Mouse (Mus musculus): ENCODE measurements around the gene Hnf4a. TPM values are rescaled to one million over a fixed set of nuclear protein-coding genes. Genes with fewer than 3 reads are reported as not detected.
A peak's percentile ranks its signal among the peaks of the same experiment; 100 is the strongest.

The Hnf4a gene
- polyA plus RNA-seq, 1 experiment from 2014 or later, result 0.04 TPM

DNA sequence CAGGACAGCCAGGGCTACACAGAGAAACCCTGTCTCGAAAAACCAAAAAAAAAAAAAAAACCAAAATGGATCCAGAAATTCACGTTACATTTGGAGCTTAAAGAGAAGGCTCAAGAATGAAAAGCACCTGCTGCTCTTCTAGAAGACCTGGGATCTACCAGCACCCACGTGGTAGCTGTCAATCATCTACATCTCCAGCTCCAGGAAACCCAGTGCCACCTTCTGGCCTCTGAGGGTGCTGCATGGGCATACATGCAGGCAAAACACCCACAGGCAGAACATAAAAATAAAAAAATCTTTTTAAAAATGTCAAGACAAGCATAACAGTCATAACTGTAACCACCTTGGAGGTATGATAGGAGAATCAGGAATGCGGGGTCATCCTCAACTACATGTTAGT lies 91.1 kb downstream of the Hnf4a start:
- Histone ChIP-seq H3K9me3 (replicated peaks) (no peaks in the 10 kb centered on the region), H3K9ac (replicated peaks) (no peak overlapping the region), H3K27me3 (replicated peaks) (no peaks in the 10 kb centered on the region; the same call in 1 of the 2 replicates), H3K4me1 (peaks cover 7% of the 10 kb centered on the region), H3K36me3 (no peaks in the 10 kb centered on the region), H3K4me2 (no peak overlapping the region), H3K4me3 (replicated peaks) (no peak overlapping the region), H3K27ac (replicated peaks) (no peak overlapping the region)
- ATAC-seq (ENCODE audit: low FRiP score), result no peak
- WGBS, result 64% methylated on average over 4 of the region's 4 CpGs

DNA sequence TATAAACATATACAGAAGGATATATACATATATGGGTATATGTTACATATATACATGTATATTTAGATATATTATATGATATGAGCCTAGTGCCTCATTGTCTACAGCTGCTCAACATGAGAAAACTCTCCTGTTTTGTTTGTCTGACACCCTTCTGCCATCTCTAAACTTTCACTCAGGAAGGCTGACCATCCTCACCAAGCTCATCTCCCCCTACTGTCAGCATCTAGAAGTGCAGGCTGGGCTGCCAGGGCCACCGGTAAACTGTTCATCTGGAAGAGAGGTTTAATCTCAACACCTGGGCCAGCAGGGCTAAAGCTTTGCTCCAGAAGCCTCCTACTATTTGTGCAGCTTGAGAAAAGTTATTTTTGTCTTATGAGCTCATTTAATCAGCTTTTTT lies 92.6 kb downstream of the Hnf4a start:
- H3K27ac ChIP-seq (replicated peaks), result no peak overlapping the region
- WGBS, result 4% methylated on average over 1 of the region's 1 CpGs
- no peaks in the 10 kb centered on the region for H3K36me3 ChIP-seq
- no peak overlapping the region for H3K4me2 ChIP-seq
- H3K9ac ChIP-seq (replicated peaks), result no peak overlapping the region
- H3K9me3 ChIP-seq (replicated peaks), result no peaks in the 10 kb centered on the region
- peaks cover 23% of the 10 kb centered on the region for H3K4me1 ChIP-seq
- no peaks in the 10 kb centered on the region; the same call in 1 of the 2 replicates for H3K27me3 ChIP-seq (replicated peaks)
- no peak for ATAC-seq (ENCODE audit: low FRiP score)
- no peak overlapping the region for H3K4me3 ChIP-seq (replicated peaks)

GRCm38 (mm10) chr2:163601066-163601465 lies 94.5 kb downstream of the Hnf4a start:
- H3K4me2 ChIP-seq, result no peak overlapping the region
- H3K9ac ChIP-seq (replicated peaks), result no peak overlapping the region
- H3K27ac ChIP-seq (replicated peaks), result no peak overlapping the region
- H3K36me3 ChIP-seq, result no peaks in the 10 kb centered on the region
- no peaks in the 10 kb centered on the region for H3K27me3 ChIP-seq (replicated peaks)
- WGBS, result 90% methylated on average over 7 of the region's 7 CpGs
- H3K4me3 ChIP-seq (replicated peaks), result no peak overlapping the region
- ATAC-seq (ENCODE audit: low FRiP score), result no peak
- peaks cover 26% of the 10 kb centered on the region for H3K4me1 ChIP-seq
- no peaks in the 10 kb centered on the region for H3K9me3 ChIP-seq (replicated peaks)

- Histone ChIP-seq H3K4me1 (peaks cover 26% of the 10 kb centered on the region), H3K27me3 (replicated peaks) (no peaks in the 10 kb centered on the region), H3K9me3 (replicated peaks) (no peaks in the 10 kb centered on the region), H3K4me3 (replicated peaks) (peak overlapping the region; percentile 94), H3K4me2 (peak overlapping the region; percentile 87), H3K9ac (replicated peaks) (0 out of 2 replicates have a peak overlapping the region, but pooled peaks have one; percentile 97), H3K36me3 (no peaks in the 10 kb centered on the region), H3K27ac (replicated peaks) (peak overlapping the region; percentile 97)
- no peak for ATAC-seq (ENCODE audit: low FRiP score)
- 82% methylated on average over 7 of the region's 7 CpGs for WGBS
Observed at GRCm38 (mm10) chr2:163601712-163602100, 95.1 kb downstream of the Hnf4a start.

GRCm38 (mm10) chr2:163602101-163602971 lies 95.7 kb downstream of the Hnf4a start, which contains the start of gene Ttpal:
Gene Ttpal, plus strand, starts transcription at chr2:163602314.
- Histone ChIP-seq H3K9me3 (replicated peaks) (no peaks in the 10 kb centered on the region), H3K27me3 (replicated peaks) (no peaks in the 10 kb centered on the region), H3K4me1 (peaks cover 26% of the 10 kb centered on the region), H3K4me3 (replicated peaks) (peak within 1 kb of the TSS; percentile 94), H3K4me2 (peak within 1 kb of the TSS; percentile 87), H3K27ac (replicated peaks) (peak within 1 kb of the TSS; percentile 97), H3K9ac (replicated peaks) (peak within 1 kb of the TSS; percentile 97), H3K36me3 (peaks cover 3% of the 10 kb centered on the region; the same call in 1 of the 2 replicates)
- WGBS, result 2% methylated on average over 56 of the region's 57 CpGs
- peak; percentile 93 for ATAC-seq (ENCODE audit: low FRiP score)

DNA sequence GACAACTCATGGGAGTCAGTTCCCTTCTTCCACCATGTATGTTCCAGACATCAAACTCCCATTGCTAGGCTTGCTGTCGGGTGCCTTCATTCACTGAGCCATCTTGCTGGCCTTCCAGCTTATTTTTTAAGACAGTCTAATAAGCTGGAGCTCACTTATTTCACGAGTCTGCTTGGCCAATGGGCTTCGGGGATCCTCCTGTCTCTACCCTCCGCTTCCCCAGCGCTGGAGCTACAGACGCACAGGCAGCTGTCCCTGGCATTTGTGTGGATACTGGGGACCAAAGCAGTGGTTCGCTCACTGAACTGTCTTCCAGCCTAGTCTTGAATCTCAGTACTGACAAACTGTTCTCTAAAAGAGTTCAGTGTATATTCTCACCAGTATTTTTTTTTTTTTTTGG lies 99.6 kb downstream of the Hnf4a start:
- Histone ChIP-seq H3K9ac (replicated peaks) (no peak overlapping the region), H3K4me3 (replicated peaks) (no peak overlapping the region), H3K36me3 (peaks cover 29% of the 10 kb centered on the region), H3K9me3 (replicated peaks) (no peaks in the 10 kb centered on the region), H3K4me1 (peaks cover 26% of the 10 kb centered on the region), H3K27me3 (replicated peaks) (no peaks in the 10 kb centered on the region), H3K27ac (replicated peaks) (no peak overlapping the region), H3K4me2 (no peak overlapping the region)
- no peak for ATAC-seq (ENCODE audit: low FRiP score)
- WGBS, result 86% methylated on average over 7 of the region's 7 CpGs

DNA sequence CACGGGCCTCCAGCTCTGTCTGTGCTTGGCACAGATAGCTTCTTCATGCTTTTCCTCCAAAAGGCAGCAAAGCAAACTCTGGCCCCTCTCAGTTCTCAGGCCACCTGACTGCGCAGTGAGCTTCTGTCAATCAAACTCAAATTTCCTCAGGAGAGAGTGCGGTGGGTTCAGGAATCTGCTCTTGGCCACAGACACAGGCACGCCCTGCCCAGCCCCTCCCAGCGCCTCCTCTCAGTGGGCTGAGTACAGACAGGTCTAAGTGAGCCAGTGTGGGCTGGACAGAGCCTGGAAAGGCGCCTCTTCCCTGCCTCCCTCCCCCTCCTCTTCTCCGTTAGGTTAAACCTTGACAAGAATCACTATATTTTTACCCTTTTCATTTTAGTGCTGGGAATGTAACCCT lies 101.4 kb downstream of the Hnf4a start:
- Histone ChIP-seq H3K4me3 (replicated peaks) (no peak overlapping the region), H3K27me3 (replicated peaks) (no peaks in the 10 kb centered on the region), H3K9me3 (replicated peaks) (no peaks in the 10 kb centered on the region), H3K9ac (replicated peaks) (no peak overlapping the region), H3K4me2 (no peak overlapping the region), H3K4me1 (peaks cover 16% of the 10 kb centered on the region), H3K36me3 (peaks cover 44% of the 10 kb centered on the region), H3K27ac (replicated peaks) (no peak overlapping the region)
- WGBS, result 92% methylated on average over 7 of the region's 7 CpGs
- no peak for ATAC-seq (ENCODE audit: low FRiP score)

DNA sequence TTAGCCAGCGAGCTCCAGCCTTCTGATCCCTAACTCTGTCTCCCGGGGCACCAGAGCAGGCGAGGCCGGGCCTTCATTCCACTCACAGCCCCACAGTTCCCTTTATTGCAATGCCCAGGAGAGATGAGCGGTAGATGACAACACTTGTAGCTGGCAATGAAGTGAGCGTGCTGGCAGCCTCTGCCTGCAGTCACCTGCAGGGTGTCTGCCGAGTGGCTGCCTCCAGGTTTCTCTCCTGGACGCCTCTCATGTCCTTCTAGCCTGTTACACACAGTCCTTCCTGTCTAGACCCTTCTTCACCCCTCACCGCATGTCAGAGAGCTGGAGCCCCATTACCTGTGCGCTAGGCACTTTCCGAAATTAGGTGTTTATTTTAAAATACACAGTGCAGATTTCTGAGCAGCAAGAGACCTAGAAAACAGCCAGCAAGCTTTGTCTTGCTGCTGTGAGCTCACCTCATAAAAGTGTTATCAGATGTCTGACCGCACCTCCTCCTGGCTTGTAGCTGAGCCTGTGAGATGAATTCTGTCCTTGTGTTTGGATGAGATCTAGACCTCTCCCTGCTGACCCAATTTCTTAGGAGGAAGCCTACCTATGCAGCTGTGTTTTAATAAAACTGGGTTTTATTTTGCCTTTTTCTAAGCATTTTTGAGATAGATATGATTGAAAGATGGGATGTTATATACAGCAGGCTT lies 102.8 kb downstream of the Hnf4a start:
- Histone ChIP-seq H3K9ac (replicated peaks) (no peak overlapping the region), H3K27ac (replicated peaks) (no peak overlapping the region), H3K9me3 (replicated peaks) (no peaks in the 10 kb centered on the region), H3K4me2 (no peak overlapping the region), H3K36me3 (peaks cover 57% of the 10 kb centered on the region), H3K4me1 (peaks cover 1% of the 10 kb centered on the region; the same call in 1 of the 2 replicates), H3K27me3 (replicated peaks) (no peaks in the 10 kb centered on the region), H3K4me3 (replicated peaks) (no peak overlapping the region)
- WGBS, result 79% methylated on average over 12 of the region's 12 CpGs
- ATAC-seq (ENCODE audit: low FRiP score), result no peak

GRCm38 (mm10) chr2:163611176-163611575 lies 104.6 kb downstream of the Hnf4a start:
- H3K27ac ChIP-seq (replicated peaks), result no peak overlapping the region
- no peaks in the 10 kb centered on the region for H3K27me3 ChIP-seq (replicated peaks)
- peaks cover 74% of the 10 kb centered on the region for H3K36me3 ChIP-seq
- no peaks in the 10 kb centered on the region for H3K9me3 ChIP-seq (replicated peaks)
- H3K4me1 ChIP-seq, result no peaks in the 10 kb centered on the region
- WGBS, result 88% methylated on average over 9 of the region's 9 CpGs
- no peak for ATAC-seq (ENCODE audit: low FRiP score)
- H3K9ac ChIP-seq (replicated peaks), result no peak overlapping the region
- H3K4me3 ChIP-seq (replicated peaks), result no peak overlapping the region
- no peak overlapping the region for H3K4me2 ChIP-seq

DNA sequence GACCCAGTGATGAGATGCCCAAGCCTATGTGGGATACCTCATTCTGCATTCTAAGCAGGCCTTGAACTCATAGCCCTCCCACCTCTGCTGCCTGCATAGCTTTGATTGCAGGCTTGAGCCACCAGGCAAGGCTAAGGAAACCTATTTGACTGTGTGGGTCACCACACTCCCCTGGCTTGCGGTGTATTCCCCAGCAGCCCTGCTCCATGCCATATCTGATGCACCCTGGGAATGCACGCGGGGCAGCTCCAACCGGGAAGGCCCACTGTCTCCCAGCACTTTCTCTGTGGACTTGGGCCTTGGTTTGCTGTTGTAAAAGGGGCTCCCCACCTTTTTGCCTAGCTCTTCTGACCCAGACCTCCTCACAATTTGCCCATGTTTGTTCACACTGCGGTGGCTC lies 106.6 kb downstream of the Hnf4a start:
- Histone ChIP-seq H3K4me1 (no peaks in the 10 kb centered on the region), H3K27ac (replicated peaks) (no peak overlapping the region), H3K27me3 (replicated peaks) (no peaks in the 10 kb centered on the region), H3K36me3 (peaks cover 77% of the 10 kb centered on the region), H3K9me3 (replicated peaks) (no peaks in the 10 kb centered on the region), H3K4me2 (no peak overlapping the region), H3K4me3 (replicated peaks) (no peak overlapping the region), H3K9ac (replicated peaks) (no peak overlapping the region)
- WGBS, result 96% methylated on average over 5 of the region's 5 CpGs
- no peak for ATAC-seq (ENCODE audit: low FRiP score)

DNA sequence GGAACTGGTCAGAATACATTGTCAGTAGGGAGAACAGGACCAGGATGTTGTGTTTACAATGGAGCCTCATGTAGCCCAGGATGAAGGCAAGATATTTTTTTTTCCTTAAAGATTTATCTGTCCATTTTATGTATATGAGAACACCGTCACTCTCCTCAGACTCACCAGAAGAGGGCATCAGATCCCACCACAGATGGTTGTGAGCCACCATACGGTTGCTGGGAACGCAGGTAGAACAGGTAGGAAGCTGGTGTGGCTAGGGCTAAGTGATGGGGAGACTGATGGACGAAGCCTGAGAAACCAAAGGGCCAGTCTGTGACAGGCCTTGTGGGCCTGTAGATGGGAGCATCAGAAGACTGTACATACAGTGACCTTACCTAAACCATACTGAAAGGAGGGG lies 107.4 kb downstream of the Hnf4a start:
- Histone ChIP-seq H3K9ac (replicated peaks) (no peak overlapping the region), H3K4me3 (replicated peaks) (no peak overlapping the region), H3K9me3 (replicated peaks) (no peaks in the 10 kb centered on the region), H3K4me2 (no peak overlapping the region), H3K27me3 (replicated peaks) (no peaks in the 10 kb centered on the region), H3K4me1 (no peaks in the 10 kb centered on the region), H3K27ac (replicated peaks) (no peak overlapping the region), H3K36me3 (peaks cover 83% of the 10 kb centered on the region)
- no peak for ATAC-seq (ENCODE audit: low FRiP score)
- WGBS, result 96% methylated on average over 4 of the region's 4 CpGs

- ATAC-seq (ENCODE audit: low FRiP score), result no peak
- Histone ChIP-seq H3K36me3 (peaks cover 86% of the 10 kb centered on the region), H3K27ac (replicated peaks) (no peak overlapping the region), H3K27me3 (replicated peaks) (no peaks in the 10 kb centered on the region), H3K4me2 (no peak overlapping the region), H3K4me1 (no peaks in the 10 kb centered on the region), H3K4me3 (replicated peaks) (no peak overlapping the region), H3K9me3 (replicated peaks) (no peaks in the 10 kb centered on the region), H3K9ac (replicated peaks) (no peak overlapping the region)
- 92% methylated on average over 9 of the region's 9 CpGs for WGBS
Observed at GRCm38 (mm10) chr2:163615401-163615800, 108.8 kb downstream of the Hnf4a start.
